ENCODE assay signal across 9 mouse cellular contexts in genomic region chr17:32386659-32387432, GRCm38 (mm10). TPM values are rescaled to one million over a fixed set of nuclear protein-coding genes. Genes with fewer than 3 reads are reported as not detected.
DNase-seq lines count a peak whose midpoint lies in the region; ATAC-seq and TF ChIP-seq lines count a peak whose summit lies in the region.
"Had no signal": no experiment of that assay in that cellular context is flagged by ENCODE, and none has a peak within 500 bp of the region (broad histone marks: within the 10 kb centered on the region; RNA-seq: fewer than 3 reads in every experiment).

No protein-coding gene starts in this region.

- no peak overlapping the region for H3K4me3 ChIP-seq in forebrain, embryonic 14.5 days (ENCODE audit: low read depth, low read length)
- no peak overlapping the region for H3K4me3 ChIP-seq in forebrain, embryonic 13.5 days
- peak overlapping the region; percentile 94; the same call in 1 of the 2 replicates for H3K4me3 ChIP-seq in midbrain, embryonic 10.5 days
- no peak overlapping the region for H3K4me3 ChIP-seq in midbrain, embryonic 16.5 days (ENCODE audit: low read depth, low read length)
- H3K4me3 ChIP-seq in layer of hippocampus, adult 2 months: no peak overlapping the region
- H3K4me3 ChIP-seq in small intestine, adult 2 months (ENCODE audit: low read depth, low read length): no peak overlapping the region

- peak; percentile 59; the same call in 1 of the 2 replicates for TF ChIP-seq CTCF in brain, embryonic 14.5 days (IDR thresholded peaks at IDR 0.05; ENCODE audit: borderline replicate concordance, extremely low read depth, insufficient read depth, insufficient read length)
- TF ChIP-seq CTCF in layer of hippocampus, adult 2 months (conservative IDR thresholded peaks at IDR 0.05): peak; percentile 89
- TF ChIP-seq CTCF in small intestine, adult 2 months (IDR thresholded peaks at IDR 0.05; ENCODE audit: extremely low read depth, insufficient read length, insufficient replicate concordance, low read depth, low read length): peak; percentile 62; the same call in 1 of the 2 replicates

- 0 out of 2 replicates have a peak, but pooled peaks cover 3% of the 10 kb centered on the region for H3K4me1 ChIP-seq in forebrain, embryonic 14.5 days (ENCODE audit: control insufficient read depth, insufficient read depth, low read length)
- H3K4me1 ChIP-seq in forebrain, embryonic 13.5 days: peaks cover 18% of the 10 kb centered on the region
- H3K4me1 ChIP-seq in midbrain, embryonic 10.5 days: peaks cover 22% of the 10 kb centered on the region
- H3K4me1 ChIP-seq in midbrain, embryonic 16.5 days (ENCODE audit: control insufficient read depth, insufficient read depth, low read length): peaks cover 9% of the 10 kb centered on the region; the same call in 1 of the 2 replicates
- peaks cover 6% of the 10 kb centered on the region for H3K4me1 ChIP-seq in small intestine, adult 2 months (ENCODE audit: control insufficient read depth, insufficient read depth, insufficient read length, low read length)

- H3K9me3 ChIP-seq in forebrain, embryonic 14.5 days (replicated peaks; ENCODE audit: control insufficient read depth, low read length): no peaks in the 10 kb centered on the region
- H3K9me3 ChIP-seq in forebrain, embryonic 13.5 days (replicated peaks): no peaks in the 10 kb centered on the region
- no peaks in the 10 kb centered on the region for H3K9me3 ChIP-seq in midbrain, embryonic 10.5 days (replicated peaks)
- no peaks in the 10 kb centered on the region for H3K9me3 ChIP-seq in midbrain, embryonic 16.5 days (replicated peaks; ENCODE audit: control insufficient read depth, low read length, poor library complexity, severe bottlenecking)

- WGBS in forebrain, embryonic 14.5 days: 69% methylated on average over 9 of the region's 9 CpGs
- 70% methylated on average over 9 of the region's 9 CpGs for WGBS in forebrain, embryonic 13.5 days
- WGBS in midbrain, embryonic 10.5 days: 72% methylated on average over 9 of the region's 9 CpGs
- 77% methylated on average over 9 of the region's 9 CpGs for WGBS in midbrain, embryonic 16.5 days
- WGBS in small intestine, adult 2 months: 48% methylated on average over 9 of the region's 9 CpGs

- no peak for ATAC-seq in forebrain, embryonic 14.5 days
- no peak for ATAC-seq in forebrain, embryonic 13.5 days
- ATAC-seq in midbrain, embryonic 16.5 days: no peak

- TF ChIP-seq POLR2A in brain, embryonic 14.5 days (IDR thresholded peaks at IDR 0.05; ENCODE audit: borderline replicate concordance, extremely low read depth, insufficient read depth, insufficient read length, poor library complexity, severe bottlenecking): no peak
- no peak for TF ChIP-seq POLR2A in small intestine, adult 2 months (IDR thresholded peaks at IDR 0.05; ENCODE audit: low read depth, low read length)

- H3K36me3 ChIP-seq in forebrain, embryonic 14.5 days (ENCODE audit: control insufficient read depth, insufficient read depth, low read length): peaks cover 32% of the 10 kb centered on the region
- H3K36me3 ChIP-seq in forebrain, embryonic 13.5 days (ENCODE audit: poor library complexity, severe bottlenecking): peaks cover 32% of the 10 kb centered on the region
- peaks cover 31% of the 10 kb centered on the region for H3K36me3 ChIP-seq in midbrain, embryonic 10.5 days
- peaks cover 8% of the 10 kb centered on the region for H3K36me3 ChIP-seq in midbrain, embryonic 16.5 days (ENCODE audit: control insufficient read depth, insufficient read depth, low read length)
- H3K36me3 ChIP-seq in small intestine, adult 2 months (ENCODE audit: control insufficient read depth, insufficient read depth, low read length): peaks cover 3% of the 10 kb centered on the region; the same call in 1 of the 2 replicates

- H3K4me2 ChIP-seq in forebrain, embryonic 14.5 days (ENCODE audit: low read length): no peak overlapping the region
- H3K4me2 ChIP-seq in forebrain, embryonic 13.5 days: no peak overlapping the region
- no peak overlapping the region; the same call in 1 of the 2 replicates for H3K4me2 ChIP-seq in midbrain, embryonic 16.5 days (ENCODE audit: low read length)

- peak; percentile 37 for DNase-seq in forebrain, embryonic 14.5 days (ENCODE audit: low spot score)
- no peak for DNase-seq in midbrain, embryonic 10.5 days (ENCODE audit: low spot score)
- peak; percentile 25 for DNase-seq in brain, embryonic 14.5 days (ENCODE audit: low read depth)
- peak in 1 of 2 experiments; percentile 57 for DNase-seq in layer of hippocampus, adult 2 months (ENCODE audit: low spot score in 2 of 2)
- no peak for DNase-seq in right cerebral cortex, postnatal 25 days

- no peak overlapping the region for H3K9ac ChIP-seq in forebrain, embryonic 14.5 days (ENCODE audit: low read length)
- no peak overlapping the region for H3K9ac ChIP-seq in forebrain, embryonic 13.5 days
- no peak overlapping the region for H3K9ac ChIP-seq in midbrain, embryonic 16.5 days (ENCODE audit: low read depth, low read length)

- H3K27me3 ChIP-seq in forebrain, embryonic 14.5 days (replicated peaks; ENCODE audit: control insufficient read depth, insufficient read depth, low read length): peaks cover 10% of the 10 kb centered on the region
- peaks cover 16% of the 10 kb centered on the region for H3K27me3 ChIP-seq in forebrain, embryonic 13.5 days
- peaks cover 34% of the 10 kb centered on the region for H3K27me3 ChIP-seq in midbrain, embryonic 10.5 days (ENCODE audit: low read depth, poor library complexity, severe bottlenecking)
- H3K27me3 ChIP-seq in midbrain, embryonic 16.5 days (ENCODE audit: control insufficient read depth, insufficient read depth, low read depth, low read length): peaks cover 11% of the 10 kb centered on the region
- H3K27me3 ChIP-seq in small intestine, adult 2 months (ENCODE audit: control insufficient read depth, insufficient read depth, low read length): no peaks in the 10 kb centered on the region

- no peak overlapping the region for H3K27ac ChIP-seq in forebrain, embryonic 14.5 days (ENCODE audit: low read depth, low read length)
- H3K27ac ChIP-seq in forebrain, embryonic 13.5 days: no peak overlapping the region
- no peak overlapping the region for H3K27ac ChIP-seq in midbrain, embryonic 10.5 days (replicated peaks)
- H3K27ac ChIP-seq in midbrain, embryonic 16.5 days (ENCODE audit: low read length): no peak overlapping the region
- H3K27ac ChIP-seq in layer of hippocampus, adult 2 months: no peak overlapping the region
- H3K27ac ChIP-seq in small intestine, adult 2 months (ENCODE audit: insufficient read depth, low read depth, low read length): no peak overlapping the region

RNA-seq across cellular contexts. Expression of gene Wiz, which starts 2.4 kb away (rescaled TPM):
- 29.2 and 35.6 TPM in 2 replicates for polyA plus RNA-seq in forebrain, embryonic 14.5 days (2014; fragmentation: Nextera tagmentation; extraction: Ambion mirVana)
- 26.6 and 27.7 TPM in 2 replicates for polyA plus RNA-seq in forebrain, embryonic 13.5 days (2015; fragmentation: Nextera tagmentation; extraction: Ambion mirVana)
- polyA plus RNA-seq in midbrain, embryonic 10.5 days (2016; fragmentation: Nextera tagmentation; extraction: Ambion mirVana): 22.3 and 25.6 TPM in 2 replicates
- 41.3 and 41.4 TPM in 2 replicates for polyA plus RNA-seq in midbrain, embryonic 16.5 days (2015; fragmentation: Nextera tagmentation; extraction: Ambion mirVana)
- 84.1 and 102 TPM in 2 replicates for polyA plus RNA-seq in brain, embryonic 14.5 days (2012; rRNA removed)
- 10 to 100 TPM; 55.0 to 57.2 TPM for total RNA-seq in layer of hippocampus, adult 2 months (2021)
- polyA plus RNA-seq in small intestine, adult 2 months (2012; rRNA removed): 15.5 and 26.1 TPM in 2 replicates

RNA-seq across cellular contexts. Expression of gene Rasal3, which starts 16.5 kb away (rescaled TPM):
- 0.52 and 1.2 TPM in 2 replicates for polyA plus RNA-seq in forebrain, embryonic 14.5 days (2014; fragmentation: Nextera tagmentation; extraction: Ambion mirVana)
- 0.26 and 0.32 TPM in 2 replicates for polyA plus RNA-seq in forebrain, embryonic 13.5 days (2015; fragmentation: Nextera tagmentation; extraction: Ambion mirVana)
- 0.40 and 0.42 TPM in 2 replicates for polyA plus RNA-seq in midbrain, embryonic 10.5 days (2016; fragmentation: Nextera tagmentation; extraction: Ambion mirVana)
- 0.55 and 1.0 TPM in 2 replicates for polyA plus RNA-seq in midbrain, embryonic 16.5 days (2015; fragmentation: Nextera tagmentation; extraction: Ambion mirVana)
- 0.63 and 0.82 TPM in 2 replicates for polyA plus RNA-seq in brain, embryonic 14.5 days (2012; rRNA removed)
- total RNA-seq in layer of hippocampus, adult 2 months (2021): 1 to 10 TPM; 2.9 to 4.6 TPM
- 10.3 and 16.0 TPM in 2 replicates for polyA plus RNA-seq in small intestine, adult 2 months (2012; rRNA removed)

RNA-seq across cellular contexts. Expression of gene Akap8l, which starts 36.4 kb away (rescaled TPM):
- 66.6 and 82.4 TPM in 2 replicates for polyA plus RNA-seq in forebrain, embryonic 14.5 days (2014; fragmentation: Nextera tagmentation; extraction: Ambion mirVana)
- 113 and 119 TPM in 2 replicates for polyA plus RNA-seq in forebrain, embryonic 13.5 days (2015; fragmentation: Nextera tagmentation; extraction: Ambion mirVana)
- polyA plus RNA-seq in midbrain, embryonic 10.5 days (2016; fragmentation: Nextera tagmentation; extraction: Ambion mirVana): 90.2 and 106 TPM in 2 replicates
- polyA plus RNA-seq in midbrain, embryonic 16.5 days (2015; fragmentation: Nextera tagmentation; extraction: Ambion mirVana): 160 and 166 TPM in 2 replicates
- 189 and 209 TPM in 2 replicates for polyA plus RNA-seq in brain, embryonic 14.5 days (2012; rRNA removed)
- total RNA-seq in layer of hippocampus, adult 2 months (2021): 100 to 1,000 TPM; 220 to 238 TPM
- 42.3 and 83.7 TPM in 2 replicates for polyA plus RNA-seq in small intestine, adult 2 months (2012; rRNA removed)

RNA-seq across cellular contexts. Expression of gene Pglyrp2, which starts 37.1 kb away (rescaled TPM):
- polyA plus RNA-seq in forebrain, embryonic 14.5 days (2014; fragmentation: Nextera tagmentation; extraction: Ambion mirVana): not detected in 2 replicates
- polyA plus RNA-seq in forebrain, embryonic 13.5 days (2015; fragmentation: Nextera tagmentation; extraction: Ambion mirVana): not detected in 2 replicates
- polyA plus RNA-seq in midbrain, embryonic 10.5 days (2016; fragmentation: Nextera tagmentation; extraction: Ambion mirVana): 0.07 TPM in 1 of 2 replicates, not detected in the other
- polyA plus RNA-seq in midbrain, embryonic 16.5 days (2015; fragmentation: Nextera tagmentation; extraction: Ambion mirVana): not detected in 2 replicates
- 0.05 TPM in 1 of 2 replicates, not detected in the other for polyA plus RNA-seq in brain, embryonic 14.5 days (2012; rRNA removed)
- not detected for total RNA-seq in layer of hippocampus, adult 2 months (2021)
- 4.7 and 8.0 TPM in 2 replicates for polyA plus RNA-seq in small intestine, adult 2 months (2012; rRNA removed)
- polyA plus RNA-seq: neural tube, embryonic 11.5 days had no signal

Comparison
In these comparisons a context has a peak if more than half of its experiments do, and no peak if none do; other contexts are left out.
1. DNase-seq: peak in forebrain, embryonic 14.5 days (single experiment) and brain, embryonic 14.5 days (single experiment); none in midbrain, embryonic 10.5 days (single experiment) and right cerebral cortex, postnatal 25 days (single experiment).
2. Peak in every context shown above with its lines, with median percentiles within 50 percentile points of each other: CTCF ChIP-seq.